Mouse (Mus musculus): ENCODE data around the gene Ctsa. TPM values are rescaled to one million over a fixed set of nuclear protein-coding genes. Genes with fewer than 3 reads are reported as not detected.

The Ctsa gene
- total and polyA plus RNA-seq, 2 experiments from 2014 or later = 134 to 263 TPM

- DNase-seq (ENCODE audit: low spot score) (no peak), ATAC-seq (ENCODE audit: insufficient read depth, low read depth) (0 out of 2 replicates have a peak, but pooled peaks have one; percentile 8)
- peaks cover 63% of the 10 kb centered on the region for H3K36me3 ChIP-seq (replicated peaks; ENCODE audit: control insufficient read depth, insufficient read depth, low read length)
- H3K4me2 ChIP-seq (ENCODE audit: low read depth, low read length) = no peak overlapping the region
- H3K9me3 ChIP-seq (replicated peaks; ENCODE audit: control insufficient read depth, low read length) = no peaks in the 10 kb centered on the region
- H3K9ac ChIP-seq (replicated peaks; ENCODE audit: low read depth, low read length) = no peak overlapping the region
- H3K27me3 ChIP-seq (ENCODE audit: control insufficient read depth, insufficient read depth, low read length) = no peaks in the 10 kb centered on the region
- peaks cover 7% of the 10 kb centered on the region; the same call in 1 of the 2 replicates for H3K4me1 ChIP-seq (ENCODE audit: control insufficient read depth, insufficient read depth)
- WGBS = 73% methylated on average over 12 of the region's 12 CpGs
- no peak overlapping the region for H3K4me3 ChIP-seq (ENCODE audit: low read depth, low read length)
- peak overlapping the region; percentile 81 for H3K27ac ChIP-seq (ENCODE audit: low read depth)
- no peak for TF ChIP-seq EP300 (IDR thresholded peaks at IDR 0.05; ENCODE audit: low read depth)
- no peak for TF ChIP-seq CTCF (IDR thresholded peaks at IDR 0.05; ENCODE audit: low read depth)
Observed at GRCm38 (mm10) chr2:164792400-164793190, 40.1 kb upstream of the Ctsa start.

- WGBS = 34% methylated on average over 3 of the region's 3 CpGs
- peak; percentile 54; the same call in 1 of the 2 replicates for ATAC-seq (ENCODE audit: insufficient read depth, low read depth)
- DNase-seq (ENCODE audit: low spot score) = peak; percentile 46
- Histone ChIP-seq H3K4me3 (ENCODE audit: low read depth, low read length) (no peak overlapping the region), H3K4me1 (ENCODE audit: control insufficient read depth, insufficient read depth) (peaks cover 6% of the 10 kb centered on the region; the same call in 1 of the 2 replicates), H3K4me2 (ENCODE audit: low read depth, low read length) (no peak overlapping the region), H3K27me3 (ENCODE audit: control insufficient read depth, insufficient read depth, low read length) (no peaks in the 10 kb centered on the region), H3K9me3 (replicated peaks; ENCODE audit: control insufficient read depth, low read length) (no peaks in the 10 kb centered on the region), H3K9ac (replicated peaks; ENCODE audit: low read depth, low read length) (no peak overlapping the region), H3K27ac (ENCODE audit: low read depth) (peak overlapping the region; percentile 81), H3K36me3 (replicated peaks; ENCODE audit: control insufficient read depth, insufficient read depth, low read length) (peaks cover 67% of the 10 kb centered on the region)
- no peak for TF ChIP-seq EP300 (IDR thresholded peaks at IDR 0.05; ENCODE audit: low read depth)
- TF ChIP-seq CTCF (IDR thresholded peaks at IDR 0.05; ENCODE audit: low read depth) = peak; percentile 73
Observed at GRCm38 (mm10) chr2:164793236-164793635, 39.4 kb upstream of the Ctsa start.

- Histone ChIP-seq H3K4me1 (ENCODE audit: control insufficient read depth, insufficient read depth) (peaks cover 3% of the 10 kb centered on the region; the same call in 1 of the 2 replicates), H3K9me3 (replicated peaks; ENCODE audit: control insufficient read depth, low read length) (no peaks in the 10 kb centered on the region), H3K27ac (ENCODE audit: low read depth) (peak overlapping the region; percentile 81), H3K4me3 (ENCODE audit: low read depth, low read length) (no peak overlapping the region), H3K4me2 (ENCODE audit: low read depth, low read length) (no peak overlapping the region), H3K9ac (replicated peaks; ENCODE audit: low read depth, low read length) (no peak overlapping the region), H3K36me3 (replicated peaks; ENCODE audit: control insufficient read depth, insufficient read depth, low read length) (peaks cover 63% of the 10 kb centered on the region), H3K27me3 (ENCODE audit: control insufficient read depth, insufficient read depth, low read length) (no peaks in the 10 kb centered on the region)
- DNase-seq (ENCODE audit: low spot score) (no peak), ATAC-seq (ENCODE audit: insufficient read depth, low read depth) (peak; percentile 12; the same call in 1 of the 2 replicates)
- 68% methylated on average over 2 of the region's 2 CpGs for WGBS
- TF ChIP-seq EP300 (IDR thresholded peaks at IDR 0.05; ENCODE audit: low read depth) = no peak
- peak; percentile 9; the same call in 1 of the 2 replicates for TF ChIP-seq CTCF (IDR thresholded peaks at IDR 0.05; ENCODE audit: low read depth)
Observed at GRCm38 (mm10) chr2:164793772-164794171, 38.9 kb upstream of the Ctsa start.

- DNase-seq (ENCODE audit: low spot score) (peak; percentile 85), ATAC-seq (ENCODE audit: insufficient read depth, low read depth) (peak; percentile 76)
- TF ChIP-seq EP300 (IDR thresholded peaks at IDR 0.05; ENCODE audit: low read depth) (0 out of 2 replicates have a peak, but pooled peaks have one; percentile 48), CTCF (IDR thresholded peaks at IDR 0.05; ENCODE audit: low read depth) (peak; percentile 86)
- no peaks in the 10 kb centered on the region for H3K27me3 ChIP-seq (ENCODE audit: control insufficient read depth, insufficient read depth, low read length)
- H3K9ac ChIP-seq (replicated peaks; ENCODE audit: low read depth, low read length) = no peak overlapping the region
- H3K36me3 ChIP-seq (replicated peaks; ENCODE audit: control insufficient read depth, insufficient read depth, low read length) = peaks cover 64% of the 10 kb centered on the region
- no peaks in the 10 kb centered on the region for H3K9me3 ChIP-seq (replicated peaks; ENCODE audit: control insufficient read depth, low read length)
- H3K4me1 ChIP-seq (ENCODE audit: control insufficient read depth, insufficient read depth) = peaks cover 3% of the 10 kb centered on the region; the same call in 1 of the 2 replicates
- peak overlapping the region; percentile 81 for H3K27ac ChIP-seq (ENCODE audit: low read depth)
- H3K4me3 ChIP-seq (ENCODE audit: low read depth, low read length) = no peak overlapping the region
- 14% methylated on average over 5 of the region's 5 CpGs for WGBS
- H3K4me2 ChIP-seq (ENCODE audit: low read depth, low read length) = no peak overlapping the region
Observed at GRCm38 (mm10) chr2:164794293-164794692, 38.4 kb upstream of the Ctsa start.

GRCm38 (mm10) chr2:164795868-164796267 lies 36.8 kb upstream of the Ctsa start:
- Histone ChIP-seq H3K9me3 (replicated peaks; ENCODE audit: control insufficient read depth, low read length) (no peaks in the 10 kb centered on the region), H3K9ac (replicated peaks; ENCODE audit: low read depth, low read length) (no peak overlapping the region), H3K27me3 (ENCODE audit: control insufficient read depth, insufficient read depth, low read length) (no peaks in the 10 kb centered on the region), H3K36me3 (replicated peaks; ENCODE audit: control insufficient read depth, insufficient read depth, low read length) (peaks cover 63% of the 10 kb centered on the region), H3K4me2 (ENCODE audit: low read depth, low read length) (no peak overlapping the region), H3K27ac (ENCODE audit: low read depth) (no peak overlapping the region), H3K4me3 (ENCODE audit: low read depth, low read length) (no peak overlapping the region), H3K4me1 (ENCODE audit: control insufficient read depth, insufficient read depth) (peaks cover 3% of the 10 kb centered on the region; the same call in 1 of the 2 replicates)
- TF ChIP-seq EP300 (IDR thresholded peaks at IDR 0.05; ENCODE audit: low read depth) (no peak), CTCF (IDR thresholded peaks at IDR 0.05; ENCODE audit: low read depth) (no peak)
- ATAC-seq (ENCODE audit: insufficient read depth, low read depth) (no peak), DNase-seq (ENCODE audit: low spot score) (no peak)
- WGBS = 75% methylated on average over 4 of the region's 4 CpGs

Measured in heart, postnatal 0 days (tissue).